Mouse (Mus musculus) urinary bladder, postnatal 14 days (tissue): ENCODE measurements around the gene Zdhhc18.
"Not testable (repeated sequence)": the region's sequence is repeated elsewhere in the genome, so short reads cannot be mapped to it uniquely, and the experiment has no call there.

Experiments used
- DNase-seq: peaks from one replicate; pipeline ENCODE4 v3.0.0; 2021; ENCODE audit warnings: low spot score

Gene Zdhhc18

DNA sequence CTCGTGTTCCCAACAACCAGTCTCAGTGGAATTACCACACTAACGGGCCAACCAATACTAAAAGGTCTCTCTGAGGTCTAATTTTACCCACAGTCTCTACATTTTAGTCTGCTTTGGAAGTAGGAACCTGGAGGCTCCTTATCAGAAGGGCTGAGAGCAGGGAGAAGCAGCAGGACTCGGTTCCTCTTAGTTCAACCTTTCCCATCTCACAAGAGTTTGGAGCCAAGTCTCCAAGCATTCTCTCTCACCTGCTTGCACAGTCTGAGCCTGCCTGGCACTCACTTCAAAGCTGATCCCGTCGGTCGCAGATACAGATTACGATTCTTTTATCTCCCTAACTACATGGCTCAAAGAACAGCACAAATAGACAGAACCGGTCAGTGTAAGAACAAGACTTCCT, 13.0 kb upstream of the Zdhhc18 start:
- DNase-seq: no peak

DNA sequence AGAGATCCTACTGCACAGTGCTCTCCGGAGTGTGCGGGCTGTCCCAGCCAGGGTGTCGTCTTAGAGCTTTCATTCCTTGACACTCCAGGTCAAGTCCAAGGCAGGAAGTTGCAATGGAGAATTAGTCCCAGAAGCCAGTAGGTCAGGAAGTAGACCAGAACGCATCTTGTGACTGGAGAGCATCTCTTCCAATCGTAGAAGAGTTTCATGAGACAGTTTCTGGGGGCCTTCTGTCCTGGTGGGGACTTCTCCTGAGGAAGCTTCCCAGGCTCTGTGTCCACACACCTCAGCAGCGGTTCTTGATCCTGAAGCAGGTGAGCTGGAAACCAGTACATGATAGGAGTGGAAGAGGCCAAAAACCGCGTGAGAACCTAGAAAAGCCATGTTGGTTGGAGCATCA, 12.5 kb upstream of the Zdhhc18 start:
- DNase-seq: no peak

DNA sequence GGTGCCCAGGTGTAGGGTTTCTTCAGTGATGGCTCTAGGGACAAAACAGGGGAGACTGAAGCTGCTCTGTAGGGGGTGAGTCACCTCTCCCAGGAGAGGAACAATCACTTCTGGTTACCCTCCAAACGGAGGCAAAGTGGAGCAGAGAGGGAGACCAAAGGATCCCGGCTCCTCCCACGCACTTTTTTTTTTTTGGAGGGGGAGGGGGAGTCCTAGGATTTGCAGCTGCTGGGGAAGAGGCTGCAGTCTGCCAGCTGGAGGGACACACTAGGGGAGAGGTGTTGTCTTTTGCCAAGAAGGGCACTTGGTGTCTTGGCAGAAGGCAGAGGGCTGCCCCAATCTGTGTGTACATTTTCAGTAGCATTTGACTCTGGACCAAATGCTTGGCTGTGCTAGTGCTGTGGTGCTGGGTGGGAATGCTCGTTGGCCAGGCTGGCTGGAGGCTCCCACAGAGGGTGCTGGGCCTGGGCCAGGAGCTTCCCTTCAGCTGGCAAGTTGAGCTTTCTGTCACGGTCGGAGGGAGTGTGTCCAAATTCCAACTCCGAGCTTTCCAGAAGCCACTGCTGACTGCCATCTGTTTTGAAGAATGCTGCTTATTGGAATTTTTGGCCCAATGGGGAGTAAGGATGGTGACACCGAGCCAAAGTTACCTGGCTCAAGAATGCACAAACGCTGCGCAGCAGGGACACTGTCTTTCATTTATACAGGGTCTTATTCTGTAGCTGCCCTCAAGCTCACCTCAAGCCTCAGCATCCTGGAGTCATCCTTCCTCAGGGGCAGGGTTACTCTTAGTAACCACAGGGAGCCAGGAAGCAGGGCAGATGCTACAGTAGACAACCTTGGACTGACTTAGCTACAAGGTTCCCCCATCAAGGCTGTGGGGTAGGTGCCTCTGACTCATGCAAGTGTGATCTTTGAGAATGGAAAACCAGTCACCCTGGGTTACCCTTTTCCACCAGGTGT, 10.5 kb upstream of the Zdhhc18 start:
- DNase-seq: peak; percentile 79

DNA sequence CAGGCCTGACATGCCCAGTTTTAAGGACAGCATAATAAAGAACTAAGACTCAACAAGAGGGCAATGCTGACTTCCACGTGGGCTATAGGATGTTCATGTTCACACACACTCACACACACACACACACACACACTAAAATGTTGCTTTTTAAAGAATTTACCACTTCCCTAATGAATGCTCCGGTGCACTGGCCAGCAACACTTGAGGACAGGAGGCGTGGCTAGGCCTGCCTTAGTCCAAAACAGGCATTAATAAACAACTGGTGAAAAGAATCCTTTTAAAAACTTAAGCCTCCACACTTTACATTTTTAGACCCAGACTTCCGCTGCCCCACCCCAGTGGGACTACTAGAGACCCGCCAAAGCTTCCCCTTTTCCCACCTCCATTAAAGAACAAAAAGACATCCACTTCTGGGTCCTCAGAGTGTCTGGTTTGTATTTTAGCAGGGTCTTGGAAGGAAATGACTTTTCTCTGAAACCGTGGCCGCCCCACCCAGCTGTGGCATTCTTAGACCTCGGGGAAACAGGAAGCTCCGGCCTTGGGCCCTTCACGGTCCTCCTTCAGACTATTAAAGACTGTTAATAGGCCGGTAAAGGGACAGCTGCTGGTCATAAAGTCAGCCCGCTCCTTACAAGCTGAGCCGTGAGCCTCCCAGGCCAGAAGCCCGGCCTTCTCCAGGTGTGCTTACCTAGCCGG, 9.7 kb upstream of the Zdhhc18 start:
- DNase-seq: peak; percentile 71

DNA sequence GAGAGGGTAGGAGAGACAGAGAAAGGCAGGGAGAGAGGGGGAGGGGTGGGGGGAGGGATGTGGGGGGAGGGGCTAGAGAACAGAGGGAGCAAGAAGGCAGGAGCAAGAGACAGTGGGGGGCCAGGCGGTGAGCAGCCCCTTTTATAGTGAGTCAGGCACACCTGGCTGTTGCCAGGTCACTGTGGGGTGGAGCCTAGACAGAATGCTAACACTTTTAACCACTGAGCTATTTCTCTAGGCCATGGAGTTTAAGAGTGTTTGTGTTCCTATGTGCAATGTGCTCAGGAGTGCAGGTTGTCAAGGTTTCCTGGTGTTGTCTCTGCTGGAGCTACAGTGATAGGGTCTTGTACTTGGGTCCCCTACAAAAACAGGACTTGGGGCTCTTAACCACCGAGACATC, 8.8 kb upstream of the Zdhhc18 start:
- no peak for DNase-seq

DNA sequence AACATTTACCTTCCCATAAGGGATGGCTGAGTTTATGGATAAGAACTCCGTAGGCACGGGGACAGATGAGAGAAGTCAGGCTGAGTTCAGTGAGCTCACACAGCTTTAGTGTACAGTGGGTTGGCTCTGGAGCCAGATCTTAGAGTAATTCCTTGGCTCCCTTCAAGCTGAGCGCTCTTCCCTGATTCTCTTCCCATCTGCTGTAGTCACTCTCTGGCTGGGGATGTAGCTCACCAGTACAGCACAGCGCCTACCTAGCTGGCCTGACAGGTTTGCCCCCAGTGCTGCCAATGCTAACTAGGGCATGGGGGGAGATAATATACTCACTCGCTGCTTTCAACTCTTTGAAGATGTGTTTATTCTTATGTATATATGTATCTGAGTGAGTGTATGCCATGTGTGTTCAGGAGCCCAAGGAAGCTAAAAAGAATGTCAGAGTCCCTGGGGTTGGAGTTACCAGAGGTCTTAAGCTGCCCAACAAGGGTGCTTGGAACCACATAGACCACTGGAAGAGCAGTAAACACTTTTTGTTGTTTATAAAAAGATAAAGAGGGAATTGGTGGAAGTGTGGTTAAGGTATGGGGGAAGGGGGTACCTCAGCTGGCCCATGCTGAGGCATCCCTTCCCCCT, 8.0 kb upstream of the Zdhhc18 start:
- DNase-seq: no peak

DNA sequence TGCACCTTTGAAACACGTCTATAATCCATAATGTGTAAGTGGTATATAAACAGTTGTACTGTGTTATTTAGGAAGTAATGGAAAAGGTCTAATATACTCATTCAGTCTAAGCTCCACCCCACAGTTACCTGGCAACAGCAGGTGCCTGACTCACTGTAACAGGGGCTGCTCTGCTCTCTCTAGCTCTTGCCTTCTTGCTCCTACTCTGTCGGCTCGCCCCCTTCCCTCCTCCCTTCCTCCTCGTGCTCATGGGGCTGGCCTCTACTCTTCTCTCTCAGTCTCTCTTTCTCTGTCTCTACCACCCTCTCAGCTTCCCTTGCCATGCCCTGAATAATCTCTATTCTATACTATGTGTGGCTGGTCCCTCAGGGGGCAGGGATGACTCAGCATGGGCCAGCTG, 7.0 kb upstream of the Zdhhc18 start:
- DNase-seq: no peak

DNA sequence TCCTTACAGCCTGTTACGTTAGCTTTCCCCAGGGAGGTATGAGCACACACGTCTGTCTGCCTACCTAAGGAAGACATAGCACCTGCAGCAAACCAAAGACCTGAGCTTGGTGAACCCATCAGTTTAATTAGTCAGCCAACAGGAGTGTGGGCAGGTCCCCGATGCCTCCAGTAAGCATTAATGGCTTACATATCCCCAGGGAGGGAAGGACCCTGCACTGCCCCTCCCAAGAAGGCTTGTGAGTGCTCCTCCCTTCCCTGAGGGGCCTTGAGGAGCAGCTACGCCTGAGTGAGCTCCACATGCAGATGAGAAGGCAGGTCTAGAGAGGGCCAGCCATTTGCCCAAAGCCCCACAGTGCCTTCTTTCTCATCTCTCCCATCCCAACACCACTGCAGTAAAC, 6.3 kb upstream of the Zdhhc18 start:
- DNase-seq: no peak

DNA sequence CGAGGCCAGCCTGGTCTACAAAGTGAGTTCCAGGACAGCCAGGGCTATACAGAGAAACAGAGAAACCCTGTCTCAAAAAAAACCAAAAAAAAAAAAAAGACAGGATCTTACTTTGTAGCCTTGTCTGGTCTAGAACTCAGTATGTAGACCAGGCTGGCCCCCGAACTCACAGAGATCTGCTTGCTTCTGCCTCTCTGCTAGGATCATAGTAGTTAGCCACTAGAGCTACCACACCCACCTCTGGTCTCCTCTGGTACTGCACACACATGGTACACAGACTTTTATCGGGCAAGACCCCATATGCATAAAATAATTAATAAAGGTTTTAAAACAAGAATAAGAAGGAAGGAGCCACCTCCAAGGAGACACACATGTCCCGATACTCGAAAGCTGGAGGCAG, 4.1 kb upstream of the Zdhhc18 start:
- DNase-seq: not testable (repeated sequence)

DNA sequence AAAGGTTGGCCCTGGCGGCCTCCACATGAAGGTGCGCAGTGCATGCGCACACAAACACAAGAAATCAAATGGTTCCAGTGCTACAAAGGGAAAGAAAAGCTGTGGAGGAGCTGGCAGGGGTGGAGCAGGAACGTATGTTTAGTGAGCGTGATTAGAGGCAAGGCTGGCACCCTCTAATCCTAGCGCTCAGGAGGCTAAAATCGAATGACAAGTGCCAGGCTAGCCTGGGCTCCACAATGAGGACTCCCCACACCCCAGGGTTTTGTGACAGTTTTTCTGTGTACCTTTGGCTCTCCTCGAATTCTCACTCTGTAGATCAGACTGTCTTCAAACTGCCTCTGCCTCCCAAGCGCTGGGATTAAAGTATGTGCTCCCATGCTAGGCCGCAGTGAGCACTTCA, 2.8 kb upstream of the Zdhhc18 start:
- DNase-seq: no peak

DNA sequence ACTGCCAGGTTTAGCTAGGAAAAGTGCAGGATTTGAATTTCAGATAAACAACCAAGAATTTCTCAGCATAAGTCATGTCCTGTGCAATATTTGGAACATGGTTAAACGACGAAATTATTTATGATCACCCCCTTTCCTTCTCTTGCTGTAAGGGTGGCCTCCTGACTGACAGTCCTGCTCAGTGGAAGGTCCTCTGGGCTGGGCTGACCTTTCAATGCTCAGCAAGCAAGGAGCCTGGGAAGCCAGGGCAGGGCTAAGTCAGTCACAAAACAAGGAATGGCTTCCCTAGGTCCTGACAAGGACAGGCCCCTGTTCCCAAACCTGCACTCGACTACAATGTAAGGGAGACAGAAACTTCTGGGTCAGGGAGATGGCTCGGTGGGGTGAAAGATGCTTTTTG, 2.0 kb upstream of the Zdhhc18 start:
- no peak for DNase-seq

DNA sequence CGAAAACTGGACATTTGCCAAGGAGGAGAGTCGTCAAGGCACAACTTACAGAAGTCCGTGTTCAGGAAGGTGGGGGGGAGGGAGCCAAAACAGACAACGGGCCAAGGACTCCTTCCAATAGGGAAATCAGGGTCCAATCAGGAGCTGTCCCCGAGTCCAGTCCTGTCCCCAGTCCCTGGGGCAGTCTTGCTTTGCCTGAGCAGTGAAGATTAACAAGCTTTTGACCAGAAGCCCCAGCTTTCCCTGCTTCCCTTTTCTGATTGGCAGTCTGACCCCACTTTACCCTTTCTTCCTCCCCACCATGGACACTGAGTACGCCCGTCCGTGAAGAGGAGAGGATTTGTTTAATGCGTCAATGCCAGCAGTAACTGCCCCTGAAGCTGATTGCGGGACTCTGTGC, 1.5 kb upstream of the Zdhhc18 start:
- no peak for DNase-seq

DNA sequence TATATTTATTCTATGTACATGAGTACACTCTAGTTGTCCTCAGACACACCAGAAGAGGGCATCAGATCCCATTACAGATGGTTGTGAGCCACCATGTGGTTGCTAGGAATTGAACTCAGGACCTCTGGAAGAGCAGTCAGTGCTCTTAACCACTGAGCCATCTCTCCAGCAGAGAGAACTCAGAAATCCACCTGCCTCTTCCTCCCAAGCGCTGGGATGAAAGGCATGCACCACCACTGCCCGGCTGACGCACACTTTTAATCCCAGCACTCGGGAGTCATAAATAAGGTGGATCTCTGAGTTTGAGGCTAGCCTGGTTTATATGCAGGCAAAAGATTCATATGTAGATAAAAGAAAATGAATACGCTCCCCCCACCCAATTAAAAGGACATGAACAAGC, 490 bp downstream of the Zdhhc18 start:
- DNase-seq: not testable (repeated sequence)

DNA sequence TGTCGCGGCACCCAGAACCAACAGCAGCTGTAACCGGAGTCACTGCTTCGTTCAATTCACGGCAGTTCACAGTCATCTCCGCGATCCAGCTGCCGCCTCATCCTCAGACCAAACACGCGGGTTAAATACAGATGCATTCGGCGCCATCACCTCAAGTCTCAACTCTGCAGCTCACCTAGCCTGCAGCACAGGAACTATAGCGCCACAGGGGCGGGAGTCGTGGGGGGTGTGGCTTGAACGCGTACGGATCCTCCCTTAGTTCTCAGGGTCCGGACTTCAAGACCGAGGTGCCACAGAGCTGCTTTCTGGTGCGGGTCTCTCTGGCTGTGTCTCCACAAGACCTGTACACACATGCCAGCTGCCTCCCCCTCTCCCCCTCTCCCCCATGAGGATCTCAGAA, 4.3 kb downstream of the Zdhhc18 start:
- DNase-seq: no peak

DNA sequence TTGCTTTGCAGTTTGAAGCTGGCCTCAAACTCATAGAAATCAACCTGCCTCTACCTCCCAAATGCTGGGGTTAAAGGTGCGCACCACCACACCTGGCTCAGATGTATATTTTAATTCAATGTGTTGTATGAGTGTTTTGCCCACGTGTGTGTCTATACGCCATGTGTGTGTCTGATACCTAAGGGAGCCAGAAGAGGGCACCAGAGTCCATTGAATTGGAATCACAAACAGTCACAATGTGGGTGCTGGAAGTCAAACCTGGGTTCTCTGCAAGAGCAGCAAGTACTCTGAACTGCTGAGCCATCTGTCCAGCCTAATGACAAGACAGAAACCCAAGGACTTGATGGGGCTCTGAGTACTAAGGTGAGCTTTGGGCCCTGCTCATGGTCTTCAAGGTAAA, 4.8 kb downstream of the Zdhhc18 start:
- DNase-seq: no peak

DNA sequence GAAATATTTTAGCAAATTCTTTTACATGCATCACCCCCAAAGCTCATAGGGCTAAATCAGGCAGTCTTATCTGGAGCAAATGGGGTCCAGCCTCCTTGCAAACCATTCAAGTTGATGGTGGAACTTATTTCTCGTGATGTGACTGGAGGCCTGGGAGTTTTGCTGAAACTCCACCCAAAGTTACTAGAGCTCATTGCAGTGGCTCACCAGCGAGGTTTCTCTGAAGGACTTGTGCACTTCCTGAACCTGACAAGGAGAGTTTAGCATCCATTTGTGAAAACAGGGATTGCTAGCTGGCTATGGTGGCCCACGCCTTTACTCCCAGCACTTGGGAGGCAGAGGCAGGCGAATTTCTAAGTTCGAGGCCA, 15.9 kb downstream of the Zdhhc18 start:
- no peak for DNase-seq

DNA sequence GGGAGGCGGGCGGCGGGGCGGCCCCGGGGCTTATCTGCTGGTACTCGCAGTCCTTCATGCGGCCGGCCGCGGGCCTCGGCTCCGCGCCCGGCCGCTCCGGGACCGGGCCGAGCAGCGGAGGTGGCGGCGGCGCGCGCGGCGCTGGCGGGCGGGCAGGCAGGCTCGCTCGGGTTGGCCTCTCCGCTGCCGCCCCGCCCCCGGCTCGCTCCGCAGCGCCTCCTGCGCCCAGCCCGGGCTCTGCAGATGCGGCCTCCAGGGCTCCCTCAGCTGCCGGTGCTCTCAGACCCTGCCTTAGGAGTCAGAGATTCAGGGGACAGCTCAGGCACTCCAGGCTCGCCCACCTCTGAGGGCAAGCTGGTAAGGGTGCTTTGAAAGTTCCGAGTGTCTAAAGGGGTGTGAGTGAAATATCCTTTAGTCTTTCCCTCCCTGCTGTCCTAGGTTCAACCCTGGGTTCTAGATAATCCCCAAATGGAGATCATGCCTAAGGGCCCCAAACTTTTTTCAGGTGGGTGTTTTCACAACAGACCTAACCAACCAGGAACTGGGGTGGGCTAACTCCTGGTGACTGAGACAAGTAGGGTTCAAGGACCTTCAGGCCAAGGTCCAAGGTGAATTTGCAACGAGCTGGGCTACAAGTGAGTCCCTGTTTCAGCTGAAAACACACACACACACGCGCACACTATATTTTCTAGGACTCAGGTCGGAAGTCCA, 16.5 kb downstream of the Zdhhc18 start:
- DNase-seq: peak; percentile 88

DNA sequence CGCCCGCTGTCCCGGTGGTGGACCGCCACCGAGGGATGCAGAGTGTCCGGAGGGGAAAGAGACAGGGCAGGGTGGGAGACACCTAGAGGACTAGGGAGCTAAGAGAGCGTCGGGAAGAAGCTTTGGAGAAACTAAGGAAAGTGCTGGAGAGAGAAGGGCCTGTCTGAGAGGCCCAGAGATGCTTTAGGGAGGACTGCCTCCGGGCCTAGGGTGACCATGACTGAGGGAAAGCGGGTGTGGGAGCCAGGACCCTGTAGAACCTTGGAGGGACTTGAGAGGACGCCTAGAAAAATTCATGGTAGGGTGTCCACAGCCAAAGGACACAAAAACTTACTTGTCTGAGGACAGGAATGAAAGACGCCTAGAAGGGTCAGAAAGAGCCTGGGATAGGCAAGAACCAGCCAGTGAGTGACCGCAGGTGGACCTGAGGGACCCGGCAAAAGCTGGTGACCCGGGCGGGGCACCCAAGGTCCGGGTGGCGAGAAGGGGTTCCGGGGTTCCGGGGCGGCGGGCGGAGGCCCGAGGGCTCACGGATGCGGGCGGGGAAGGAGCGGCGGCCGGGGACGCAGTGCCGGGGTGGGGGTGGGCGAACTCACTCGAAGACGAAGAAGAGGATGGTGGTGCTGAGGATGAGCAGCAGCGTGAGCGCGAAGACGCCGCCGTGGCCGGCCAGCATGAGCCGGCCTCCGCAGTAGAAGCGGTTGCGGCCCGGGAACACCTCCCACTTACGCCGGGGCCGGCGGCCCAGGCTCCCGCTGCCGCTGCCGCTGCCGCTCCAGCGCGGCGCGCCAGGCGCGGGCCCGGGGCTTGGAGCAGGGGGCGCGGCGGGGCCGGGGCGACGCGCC, 17.2 kb downstream of the Zdhhc18 start:
- peak; percentile 36 for DNase-seq

DNA sequence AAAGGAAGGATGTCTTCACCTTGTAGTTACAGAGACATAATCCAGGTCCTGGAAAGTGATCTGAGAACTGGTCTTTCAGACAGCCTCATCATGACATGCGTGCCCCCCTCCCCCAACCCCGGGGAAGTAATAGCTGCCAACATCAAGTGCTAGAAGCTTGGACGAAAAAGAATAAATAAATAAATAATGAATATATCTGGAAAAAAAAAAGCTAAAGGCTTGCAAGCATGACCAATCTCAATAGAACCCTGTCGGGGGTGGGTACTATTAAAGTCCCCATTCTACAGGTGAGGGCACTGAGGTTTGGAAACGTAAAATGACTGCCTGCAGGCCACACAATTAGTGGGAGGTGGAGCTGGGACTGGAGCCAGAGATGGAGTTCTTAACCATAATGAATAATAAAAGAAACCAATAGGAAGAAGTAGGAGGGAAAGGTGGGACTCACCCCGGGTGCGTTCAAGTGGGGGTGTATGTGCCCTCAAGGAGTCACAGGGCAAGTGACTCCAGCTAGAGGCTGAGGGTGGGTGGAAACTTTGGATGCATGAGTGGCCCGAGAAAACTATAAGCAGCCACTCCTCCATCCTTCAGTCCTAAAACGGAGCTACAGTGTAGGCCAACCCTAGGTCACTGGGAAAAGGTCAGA, 18.1 kb downstream of the Zdhhc18 start:
- DNase-seq: no peak

DNA sequence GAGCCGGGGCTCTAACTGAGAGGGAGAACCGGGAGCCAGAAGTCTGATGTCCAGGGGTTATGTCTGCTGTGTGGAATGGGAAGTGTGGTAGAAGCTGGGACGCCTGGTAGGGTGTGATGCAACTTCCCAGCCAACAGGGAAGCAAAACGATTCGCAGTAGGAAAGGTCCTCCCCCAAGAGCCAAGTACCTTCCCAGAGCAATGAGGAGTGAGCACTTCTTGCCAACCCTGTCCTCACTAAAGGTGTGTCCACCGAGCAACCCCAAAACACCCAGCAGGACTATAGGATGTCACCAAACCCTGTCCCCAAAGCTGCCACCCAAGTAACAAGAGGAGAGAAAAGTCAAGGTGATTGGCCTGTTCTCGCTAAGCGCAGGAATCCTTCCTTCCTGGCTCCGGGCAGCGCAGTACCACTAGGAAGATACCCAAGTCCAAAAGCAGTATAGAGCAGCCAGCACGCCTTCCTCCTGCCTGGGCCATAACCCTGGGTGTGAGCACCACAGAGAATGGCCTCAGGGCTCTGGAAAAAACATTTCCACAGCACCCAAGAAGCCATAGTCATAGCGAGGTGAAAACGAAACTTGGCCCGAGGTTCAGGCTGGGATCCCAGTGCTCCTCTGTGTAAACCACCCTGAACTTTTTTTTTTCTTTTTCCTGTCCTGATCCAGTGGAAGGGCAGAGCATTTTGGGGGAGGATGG, 18.7 kb downstream of the Zdhhc18 start:
- DNase-seq: no peak
